Mouse (Mus musculus) neutrophil, adult 5-6 weeks (primary cell): ENCODE results near the gene Hikeshi. TPM values are rescaled to one million over a fixed set of nuclear protein-coding genes. Genes with fewer than 3 reads are reported as not detected.

Source experiments
- ATAC-seq: fragments of 151-379, 151-347 bp; 2 replicates; pipeline ENCODE4 v1.8.0; 2017; ENCODE audit warnings: mild to moderate bottlenecking, moderate TSS enrichment; ENCODE audit not compliant: insufficient number of reproducible peaks, poor library complexity, low FRiP score, severe bottlenecking; ENCODE audit errors: extremely low read depth
- total RNA-seq: library from RNA; stranded (forward); fragments of 200-1000 nt; gene quantifications from 2 replicates; pipeline ENCODE4 v1.2.3, GENCODE M21; 2017

Hikeshi gene
- total RNA-seq = 48.8 and 52.8 TPM in 2 replicates

GRCm38 (mm10) chr7:89940571-89941463 is at the start of gene Hikeshi:
Gene Hikeshi (minus strand): TSS chr7:89941204.
- peak; percentile 100 for ATAC-seq

- ATAC-seq = no peak
Observed at GRCm38 (mm10) chr7:89984421-89984820, 43.4 kb upstream of the Hikeshi start.

- no peak for ATAC-seq
Observed at GRCm38 (mm10) chr7:89983441-89983840, 42.4 kb upstream of the Hikeshi start.

GRCm38 (mm10) chr7:89981557-89981956 is 40.6 kb upstream of the Hikeshi start:
- no peak for ATAC-seq

- ATAC-seq = peak; percentile 89
Observed at GRCm38 (mm10) chr7:89980485-89981422, 39.8 kb upstream of the Hikeshi start, which contains the start of gene Eed. Gene Eed (minus strand): TSS chr7:89980983.

GRCm38 (mm10) chr7:89980133-89980484 is 39.1 kb upstream of the Hikeshi start:
- no peak for ATAC-seq

- no peak for ATAC-seq
Observed at GRCm38 (mm10) chr7:89979432-89980130, 38.6 kb upstream of the Hikeshi start.

GRCm38 (mm10) chr7:89976796-89977195 is 35.8 kb upstream of the Hikeshi start:
- ATAC-seq = no peak

GRCm38 (mm10) chr7:89975571-89975970 is 34.6 kb upstream of the Hikeshi start:
- no peak for ATAC-seq

GRCm38 (mm10) chr7:89967235-89967634 is 26.2 kb upstream of the Hikeshi start:
- ATAC-seq = no peak

- no peak for ATAC-seq
Observed at GRCm38 (mm10) chr7:89966771-89967170, 25.8 kb upstream of the Hikeshi start.

GRCm38 (mm10) chr7:89963135-89963534 is 22.1 kb upstream of the Hikeshi start:
- no peak for ATAC-seq

- no peak for ATAC-seq
Observed at GRCm38 (mm10) chr7:89957300-89957699, 16.3 kb upstream of the Hikeshi start.

GRCm38 (mm10) chr7:89954261-89954660 is 13.3 kb upstream of the Hikeshi start:
- no peak for ATAC-seq

GRCm38 (mm10) chr7:89949403-89949802 is 8.4 kb upstream of the Hikeshi start:
- no peak for ATAC-seq

GRCm38 (mm10) chr7:89948026-89948425 is 7.0 kb upstream of the Hikeshi start:
- no peak for ATAC-seq

- ATAC-seq = no peak
Observed at GRCm38 (mm10) chr7:89939497-89940353, 1.3 kb downstream of the Hikeshi start.
